Mouse (Mus musculus) intestine, embryonic 16.5 days (tissue): ENCODE data around the gene Gm35134. TPM values are rescaled to one million over a fixed set of nuclear protein-coding genes. Genes with fewer than 3 reads are reported as not detected.
"Not testable (repeated sequence)": the region's sequence is repeated elsewhere in the genome, so short reads cannot be mapped to it uniquely, and the experiment has no call there.

Experiments used
- ATAC-seq: fragments of 200-750 bp; cut with Nextera tagmentation; 2 replicates; pipeline ENCODE4 v1.8.0; 2017; ENCODE audit warnings: moderate TSS enrichment, moderate library complexity
- H3K27ac ChIP-seq: fragments of 300-500 bp; sonication (generic); 2 replicates; pipeline ENCODE4 v1.5.1; 2014; ENCODE audit warnings: mild to moderate bottlenecking, low read length
- H3K27me3 ChIP-seq: fragments of 300-500 bp; sonication (generic); replicated peaks from 2 replicates; pipeline ENCODE4 v1.6.1; 2014; ENCODE audit warnings: low read length, control low read depth, mixed read lengths; ENCODE audit not compliant: control insufficient read depth, insufficient read depth
- H3K36me3 ChIP-seq: fragments of 300-500 bp; sonication (generic); 2 replicates; pipeline ENCODE4 v1.6.1; 2014; ENCODE audit warnings: low read length, control low read depth; ENCODE audit not compliant: control insufficient read depth, insufficient read depth
- H3K4me1 ChIP-seq: fragments of 300-500 bp; sonication (generic); 2 replicates; pipeline ENCODE4 v1.6.1; 2014; ENCODE audit warnings: low read length, control low read depth, mixed read lengths; ENCODE audit not compliant: control insufficient read depth, insufficient read depth
- H3K4me2 ChIP-seq: fragments of 300-500 bp; sonication (generic); 2 replicates; pipeline ENCODE4 v1.6.1; 2014; ENCODE audit warnings: low read depth, low read length, control low read depth
- H3K4me3 ChIP-seq: fragments of 300-500 bp; sonication (generic); 2 replicates; pipeline ENCODE4 v1.5.1; 2014; ENCODE audit warnings: mild to moderate bottlenecking, low read length
- H3K9ac ChIP-seq: fragments of 300-500 bp; sonication (generic); 2 replicates; pipeline ENCODE4 v1.6.1; 2014; ENCODE audit warnings: low read depth, low read length
- H3K9me3 ChIP-seq: fragments of 300-500 bp; sonication (generic); 2 replicates; pipeline ENCODE4 v1.6.1; 2016; ENCODE audit warnings: low read length, control low read depth; ENCODE audit not compliant: control insufficient read depth
- WGBS: fragments of 180-500 bp; shearing (Covaris S2); extraction: QIAGEN DNeasy Blood & Tissue Kit; methylation state at CpG from one replicate; pipeline ENCODE4 v1.1.7; 2014; 5-methylcytosine and 5-hydroxymethylcytosine counted together
- polyA plus RNA-seq: library from polyadenylated mRNA; unstranded; fragments of >200 nt; fragmentation: Nextera tagmentation; extraction: Ambion mirVana; gene quantifications from 2 replicates; pipeline ENCODE4 v1.2.1, GENCODE M21; 2015

Gm35134 gene
- polyA plus RNA-seq = not detected in 2 replicates

DNA sequence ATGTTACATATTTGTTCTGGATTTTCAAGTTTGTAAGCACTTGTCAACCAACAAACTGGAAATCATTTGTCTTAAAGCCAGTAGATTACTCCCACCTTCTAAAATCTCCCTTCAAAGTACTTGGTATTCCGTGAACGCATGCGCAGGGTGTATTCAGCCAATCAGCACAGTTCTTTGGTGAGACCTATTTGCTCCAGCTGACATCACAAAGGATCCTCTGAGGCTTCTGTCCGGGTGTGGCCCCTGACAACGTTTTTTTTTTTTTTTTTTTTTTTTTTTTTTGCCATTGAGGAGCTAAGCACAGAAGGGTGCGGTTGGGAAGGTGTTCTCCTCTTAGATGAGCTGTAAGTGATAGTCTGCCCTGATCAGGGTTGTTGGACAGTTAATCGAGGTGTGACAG, at the start of gene Gm35134:
Gm35134 (plus strand) TSS at position 301 of the 400 bp plus-strand sequence.
- H3K9ac ChIP-seq, H3K27me3 ChIP-seq, H3K9me3 ChIP-seq, H3K36me3 ChIP-seq, H3K4me2 ChIP-seq, ATAC-seq, H3K27ac ChIP-seq, H3K4me3 ChIP-seq, H3K4me1 ChIP-seq: not testable (repeated sequence)
- no CpG with 5 or more reads among the region's 7 CpGs for WGBS
